7 mouse cellular contexts compared by ENCODE assay signal in genomic region chr9:65587573-65588358, GRCm38 (mm10). TPM values are rescaled to one million over a fixed set of nuclear protein-coding genes. Genes with fewer than 3 reads are reported as not detected.
DNase-seq lines count a peak whose midpoint lies in the region; ATAC-seq and TF ChIP-seq lines count a peak whose summit lies in the region.

No protein-coding gene starts in this region.

- no peaks in the 10 kb centered on the region for H3K9me3 ChIP-seq in forebrain, embryonic 16.5 days (ENCODE audit: control insufficient read depth, low read length)
- H3K9me3 ChIP-seq in limb, embryonic 10.5 days (replicated peaks): no peaks in the 10 kb centered on the region

- DNase-seq in right cerebral cortex, adult 2 months (ENCODE audit: low spot score in 2 of 2): peak; percentile 35 to 39
- DNase-seq in right cerebral cortex, postnatal 36 days (ENCODE audit: low spot score in 2 of 2): no peak
- DNase-seq in limb, embryonic 10.5 days (ENCODE audit: low spot score): peak; percentile 71
- peak; percentile 69 for DNase-seq in thymus, postnatal 4 days

- H3K4me1 ChIP-seq in bone marrow macrophage, adult 2 months (ENCODE audit: control insufficient read depth, insufficient read depth, low read length): peaks cover 1% of the 10 kb centered on the region
- H3K4me1 ChIP-seq in forebrain, embryonic 16.5 days (replicated peaks; ENCODE audit: control insufficient read depth, insufficient read depth, low read length): peaks cover 30% of the 10 kb centered on the region
- H3K4me1 ChIP-seq in limb, embryonic 10.5 days: peaks cover 34% of the 10 kb centered on the region

- H3K4me3 ChIP-seq in bone marrow macrophage, adult 2 months (ENCODE audit: insufficient read depth, low read length): peak overlapping the region; percentile 64
- H3K4me3 ChIP-seq in forebrain, embryonic 16.5 days (replicated peaks; ENCODE audit: low read length): peak overlapping the region; percentile 58
- peak overlapping the region; percentile 80 for H3K4me3 ChIP-seq in limb, embryonic 10.5 days
- H3K4me3 ChIP-seq in myocyte: peak overlapping the region; percentile 65

- no peak for TF ChIP-seq CTCF in bone marrow macrophage, adult 2 months (IDR thresholded peaks at IDR 0.05; ENCODE audit: low read depth, low read length)

- peak overlapping the region; percentile 46 for H3ac ChIP-seq in myocyte (ENCODE audit: control insufficient read depth, insufficient read length)

- H3K79me2 ChIP-seq in myocyte (ENCODE audit: control insufficient read depth, insufficient read depth): peaks cover 9% of the 10 kb centered on the region

- ATAC-seq in forebrain, embryonic 16.5 days: peak; percentile 53

- peak overlapping the region; percentile 95 for H3K4me2 ChIP-seq in forebrain, embryonic 16.5 days (ENCODE audit: low read length)
- H3K4me2 ChIP-seq in myocyte (ENCODE audit: low read depth): peak overlapping the region; percentile 84

- no peaks in the 10 kb centered on the region for H3K36me3 ChIP-seq in forebrain, embryonic 16.5 days (ENCODE audit: control insufficient read depth, insufficient read depth)
- peaks cover 38% of the 10 kb centered on the region for H3K36me3 ChIP-seq in limb, embryonic 10.5 days
- H3K36me3 ChIP-seq in myocyte (ENCODE audit: control insufficient read depth, insufficient read depth): peaks cover 10% of the 10 kb centered on the region

- no peak for TF ChIP-seq POLR2A in bone marrow macrophage, adult 2 months (IDR thresholded peaks at IDR 0.05; ENCODE audit: borderline replicate concordance, low read depth, low read length)
- peak; percentile 40 for TF ChIP-seq POLR2A in myocyte (IDR thresholded peaks at IDR 0.05; ENCODE audit: insufficient read length, low read depth)

- WGBS in forebrain, embryonic 16.5 days: under 1% methylated on average over 64 of the region's 64 CpGs
- under 1% methylated on average over 64 of the region's 64 CpGs for WGBS in limb, embryonic 10.5 days

- H3K27me3 ChIP-seq in forebrain, embryonic 16.5 days (replicated peaks; ENCODE audit: control insufficient read depth, insufficient read depth, low read length): no peaks in the 10 kb centered on the region
- no peaks in the 10 kb centered on the region for H3K27me3 ChIP-seq in limb, embryonic 10.5 days (ENCODE audit: low read depth, poor library complexity, severe bottlenecking)
- no peaks in the 10 kb centered on the region for H3K27me3 ChIP-seq in myocyte (ENCODE audit: control insufficient read depth, insufficient read depth, insufficient read length)

- H3K27ac ChIP-seq in bone marrow macrophage, adult 2 months (ENCODE audit: insufficient read depth, low read depth, low read length): no peak overlapping the region
- H3K27ac ChIP-seq in forebrain, embryonic 16.5 days (ENCODE audit: low read length): no peak overlapping the region
- peak overlapping the region; percentile 91 for H3K27ac ChIP-seq in limb, embryonic 10.5 days

- peak overlapping the region; percentile 56 for H3K9ac ChIP-seq in forebrain, embryonic 16.5 days (replicated peaks; ENCODE audit: low read depth, low read length)

TF ChIP-seq in myocyte, 11 proteins besides CTCF, POLR2A, EP300 and RAD21:
- TF ChIP-seq SRF (IDR thresholded peaks at IDR 0.05; ENCODE audit: control insufficient read depth, insufficient read length, low read depth) (no peak), TCF3 (IDR thresholded peaks at IDR 0.05; ENCODE audit: insufficient read length, low read depth) (no peak), REST (IDR thresholded peaks at IDR 0.05; ENCODE audit: insufficient read depth, insufficient read length) (no peak), MYOG (IDR thresholded peaks at IDR 0.05; ENCODE audit: control insufficient read depth in 1 of 3, insufficient read depth in 1 of 3, insufficient read length in 2 of 3, low read depth in 2 of 3) (no peak), MAX (IDR thresholded peaks at IDR 0.05; ENCODE audit: low read depth) (no peak), MYOD1 (IDR thresholded peaks at IDR 0.05; ENCODE audit: control insufficient read depth in 1 of 3, insufficient read length in 2 of 3, low read depth in 2 of 3) (no peak)
TF ChIP-seq in myocyte: peak in this region for 0.

RNA-seq across cellular contexts. Expression of gene Pif1, which starts 0.8 kb away (rescaled TPM):
- polyA plus RNA-seq in bone marrow macrophage, adult 2 months (2012; ENCODE audit: insufficient read depth, insufficient read length, missing spikeins): 3.8 and 4.4 TPM in 2 replicates
- 8.9 and 10.2 TPM in 2 replicates for polyA plus RNA-seq in forebrain, embryonic 16.5 days (2015; fragmentation: Nextera tagmentation; extraction: Ambion mirVana)
- 24.5 and 26.7 TPM in 2 replicates for polyA plus RNA-seq in limb, embryonic 10.5 days (2016; fragmentation: Nextera tagmentation; extraction: Ambion mirVana)
- 6.9 TPM for polyA plus RNA-seq in myocyte (2012; fragmentation: generic; extraction: Trizol)

RNA-seq across cellular contexts. Expression of gene Plekho2, which starts 7.9 kb away (rescaled TPM):
- 193 and 213 TPM in 2 replicates for polyA plus RNA-seq in bone marrow macrophage, adult 2 months (2012; ENCODE audit: insufficient read depth, insufficient read length, missing spikeins)
- 4.7 and 5.7 TPM in 2 replicates for polyA plus RNA-seq in forebrain, embryonic 16.5 days (2015; fragmentation: Nextera tagmentation; extraction: Ambion mirVana)
- 10.0 and 13.0 TPM in 2 replicates for polyA plus RNA-seq in limb, embryonic 10.5 days (2016; fragmentation: Nextera tagmentation; extraction: Ambion mirVana)
- polyA plus RNA-seq in myocyte (2012; fragmentation: generic; extraction: Trizol): 14.6 TPM

RNA-seq across cellular contexts. Expression of gene Rbpms2, which starts 41.7 kb away (rescaled TPM):
- not detected in 2 replicates for polyA plus RNA-seq in bone marrow macrophage, adult 2 months (2012; ENCODE audit: insufficient read depth, insufficient read length, missing spikeins)
- 3.2 and 3.4 TPM in 2 replicates for polyA plus RNA-seq in forebrain, embryonic 16.5 days (2015; fragmentation: Nextera tagmentation; extraction: Ambion mirVana)
- 33.5 and 40.4 TPM in 2 replicates for polyA plus RNA-seq in limb, embryonic 10.5 days (2016; fragmentation: Nextera tagmentation; extraction: Ambion mirVana)
- polyA plus RNA-seq in myocyte (2012; fragmentation: generic; extraction: Trizol): 32.1 TPM

Comparison
In these comparisons a context has a peak if more than half of its experiments do, and no peak if none do; other contexts are left out.
1. DNase-seq: peak in right cerebral cortex, adult 2 months (2 of 2), limb, embryonic 10.5 days (single experiment) and thymus, postnatal 4 days (single experiment); none in right cerebral cortex, postnatal 36 days (0 of 2).
2. RNA of gene Plekho2, which starts 7.9 kb away (polyA plus RNA-seq): 193 to 213 TPM in bone marrow macrophage, adult 2 months; 14.6 TPM in myocyte (single experiment), 10.0 to 13.0 TPM in limb, embryonic 10.5 days and 4.7 to 5.7 TPM in forebrain, embryonic 16.5 days; every median in the first group is over 10 times any median in the second.
3. Peak in every context shown above with its lines, with median percentiles within 50 percentile points of each other: H3K4me3 ChIP-seq.